8 mouse cellular contexts compared by ENCODE assay signal in genomic region chr12:26071610-26072009, GRCm38 (mm10).
DNase-seq lines count a peak whose midpoint lies in the region; ATAC-seq and TF ChIP-seq lines count a peak whose summit lies in the region.
"Had no signal": no experiment of that assay in that cellular context is flagged by ENCODE, and none has a peak within 500 bp of the region (broad histone marks: within the 10 kb centered on the region; RNA-seq: fewer than 3 reads in every experiment).

No protein-coding gene starts in this region.

- intact Hi-C loops in heart, postnatal 10 days (cut with DNase I) = loop anchor here (1.0 to 10.0 kb wide), 4 partner anchors 153 to 1047 kb away; no protein-coding TSS in a partner anchor

- no peak overlapping the region for H3K4me2 ChIP-seq in embryonic facial prominence, embryonic 11.5 days (ENCODE audit: low read depth, low read length)
- H3K4me2 ChIP-seq: liver, embryonic 15.5 days had no signal

- H3K4me3 ChIP-seq in ES-E14 (ENCODE audit: insufficient read depth in 1 of 2, low read depth in 1 of 2, low read length in 2 of 2, poor library complexity in 1 of 2, severe bottlenecking in 1 of 2) = no peak overlapping the region
- no peak overlapping the region for H3K4me3 ChIP-seq in embryonic facial prominence, embryonic 11.5 days (ENCODE audit: low read depth, low read length)
- H3K4me3 ChIP-seq: liver, embryonic 15.5 days had no signal

- peak; percentile 51 for DNase-seq in ES-E14 (ENCODE audit: low read depth, low spot score)
- DNase-seq in adrenal gland, postnatal 25 days = peak; percentile 54
- DNase-seq in embryonic facial prominence, embryonic 11.5 days (ENCODE audit: low spot score) = peak; percentile 86
- peak; percentile 77 to 87 for DNase-seq in heart, postnatal 10 days
- DNase-seq in layer of hippocampus, postnatal 10 days (ENCODE audit: low spot score in 2 of 2) = peak; percentile 84 to 86
- DNase-seq in mesoderm, embryonic 11.5 days (ENCODE audit: low read depth, low spot score) = peak; percentile 82
- DNase-seq in spleen, adult 18-20 months = peak; percentile 38 to 68

- ATAC-seq in embryonic facial prominence, embryonic 11.5 days (replicated peaks; ENCODE audit: insufficient number of reproducible peaks, low FRiP score, low TSS enrichment, low read depth) = no peak; the same call in 1 of the 2 replicates

- no peaks in the 10 kb centered on the region for H3K27me3 ChIP-seq in embryonic facial prominence, embryonic 11.5 days (ENCODE audit: control insufficient read depth, insufficient read depth, low read length)
- H3K27me3 ChIP-seq: liver, embryonic 15.5 days had no signal

- H3K4me1 ChIP-seq in ES-E14 (ENCODE audit: control insufficient read depth in 2 of 2, insufficient read depth in 2 of 2, low read length in 2 of 2, poor library complexity in 1 of 2) = peaks cover 1 to 8% of the 10 kb centered on the region in 2 experiments; a peak in 2 of 4 replicates
- no peaks in the 10 kb centered on the region for H3K4me1 ChIP-seq in embryonic facial prominence, embryonic 11.5 days (ENCODE audit: control insufficient read depth, insufficient read depth, low read length)
- H3K4me1 ChIP-seq: liver, embryonic 15.5 days had no signal

- H3K27ac ChIP-seq in ES-E14 (ENCODE audit: insufficient read depth, low read depth, low read length, poor library complexity, severe bottlenecking) = no peak overlapping the region
- no peak overlapping the region for H3K27ac ChIP-seq in embryonic facial prominence, embryonic 11.5 days (replicated peaks; ENCODE audit: low read depth, low read length)
- H3K27ac ChIP-seq: liver, embryonic 15.5 days had no signal

- H3K36me3 ChIP-seq in ES-E14 (ENCODE audit: control insufficient read depth, insufficient read depth, low read length, poor library complexity, severe bottlenecking) = no peaks in the 10 kb centered on the region
- no peaks in the 10 kb centered on the region for H3K36me3 ChIP-seq in embryonic facial prominence, embryonic 11.5 days (replicated peaks; ENCODE audit: control insufficient read depth, insufficient read depth, low read depth, low read length)
- H3K36me3 ChIP-seq: liver, embryonic 15.5 days had no signal

- no peak overlapping the region for H3K9ac ChIP-seq in ES-E14 (ENCODE audit: insufficient read depth, low read depth, low read length, poor library complexity, severe bottlenecking)
- no peak overlapping the region for H3K9ac ChIP-seq in embryonic facial prominence, embryonic 11.5 days (replicated peaks; ENCODE audit: low read length)
- H3K9ac ChIP-seq: liver, embryonic 15.5 days had no signal

- no peaks in the 10 kb centered on the region for H3K9me3 ChIP-seq in ES-E14 (ENCODE audit: control insufficient read depth, insufficient read depth, low read depth, low read length)
- H3K9me3 ChIP-seq in embryonic facial prominence, embryonic 11.5 days (replicated peaks; ENCODE audit: control insufficient read depth, low read length) = no peaks in the 10 kb centered on the region
- H3K9me3 ChIP-seq: liver, embryonic 15.5 days had no signal

- in situ Hi-C loops in ES-E14 (cut with MboI; ENCODE audit: low sequenced_read_pairs in 2 of 2, unreplicated experiment in 2 of 2) = loop anchor here in 1 of 2 experiments (10.0 to 25.0 kb wide), 2 partner anchors 207 to 984 kb away; partner anchors contain the start of gene Id2

- WGBS in embryonic facial prominence, embryonic 11.5 days = 6% methylated on average over 3 of the region's 3 CpGs

TF ChIP-seq in ES-E14, 5 proteins besides CTCF, POLR2A, EP300 and RAD21:
- TF ChIP-seq MAFK (IDR thresholded peaks at IDR 0.05; ENCODE audit: insufficient read depth, low read depth, low read length) (no peak), ZC3H11A (IDR thresholded peaks at IDR 0.05; ENCODE audit: borderline replicate concordance, low read depth, low read length) (peak; percentile 54; the same call in 1 of the 2 replicates)
